Mouse (Mus musculus) urinary bladder, adult 18-20 months (tissue): ENCODE measurements around the gene Gm16253.

Experiments used
- DNase-seq, 2 experiments: peaks; one replicate each; pipeline ENCODE4 v3.0.0; 2022; ENCODE audit warnings: low spot score in 2 of 2, mixed read lengths in 2 of 2

Gene Gm16253

GRCm38 (mm10) chr3:96576690-96577541, at the start of gene Gm16253:
Gene Gm16253, plus strand, starts transcription at chr3:96576984.
- peak in 1 of 2 experiments; percentile 91 for DNase-seq

GRCm38 (mm10) chr3:96528506-96528905, 48.3 kb upstream of the Gm16253 start:
- DNase-seq = no peak

DNA sequence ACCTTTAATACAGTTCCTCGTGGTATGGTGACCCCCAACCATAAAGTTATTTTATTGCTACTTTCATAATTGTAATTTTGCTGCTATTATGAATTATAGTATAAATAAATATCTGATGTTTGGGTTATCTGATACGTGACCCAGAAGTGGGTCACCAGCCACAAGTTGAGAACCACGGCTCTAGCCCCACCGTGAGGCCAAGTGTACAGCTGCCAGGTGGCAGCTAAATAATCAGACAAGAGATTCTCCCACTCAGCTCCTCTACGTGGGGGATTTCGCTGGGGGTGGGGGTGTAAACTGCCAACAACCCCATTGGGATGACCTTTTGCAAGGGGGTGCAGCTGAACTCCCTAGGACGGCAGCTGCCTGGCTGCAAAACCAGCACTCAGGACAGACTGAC, 44.7 kb upstream of the Gm16253 start:
- no peak for DNase-seq

DNA sequence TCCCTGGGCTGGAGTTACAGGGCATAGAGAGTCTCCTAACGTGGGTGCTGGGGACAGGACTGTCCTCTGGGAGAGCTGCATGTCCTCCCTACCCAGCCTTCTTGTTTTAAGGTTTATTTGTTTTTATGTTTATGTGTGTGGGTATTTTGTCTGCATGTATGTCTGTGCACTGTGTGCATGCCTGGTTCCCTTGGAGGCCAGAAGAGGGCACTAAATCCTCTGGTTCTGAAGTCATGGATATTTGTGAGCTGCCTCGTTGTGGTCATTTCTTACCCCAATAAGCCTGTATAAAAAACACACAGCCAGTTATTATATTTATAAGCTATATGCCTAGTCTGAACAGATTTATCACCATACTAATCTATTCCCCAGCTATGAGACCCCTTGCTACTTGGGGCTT, 42.5 kb upstream of the Gm16253 start:
- DNase-seq = no peak

DNA sequence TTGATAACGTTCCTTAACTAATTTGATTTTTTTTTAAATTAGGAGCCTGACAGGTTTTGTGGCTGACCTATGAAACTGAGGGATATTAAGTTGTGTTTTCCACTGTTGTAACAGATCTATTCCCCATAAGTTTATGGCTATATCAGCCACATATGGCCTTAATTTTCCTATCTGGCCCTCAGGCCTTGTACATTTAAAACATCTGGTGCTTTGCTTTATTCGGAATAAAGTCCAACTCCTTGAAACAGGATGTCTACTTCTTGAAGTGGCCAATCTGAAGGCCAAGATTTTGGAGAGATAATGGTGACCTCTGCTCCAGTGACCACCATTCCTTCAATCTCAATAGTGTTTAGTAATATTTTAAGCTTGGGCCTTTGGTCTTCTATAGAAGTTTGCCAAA, 37.5 kb upstream of the Gm16253 start:
- no peak for DNase-seq

GRCm38 (mm10) chr3:96540740-96541139, 36.0 kb upstream of the Gm16253 start:
- no peak for DNase-seq

GRCm38 (mm10) chr3:96541328-96542078, 35.3 kb upstream of the Gm16253 start:
- no peak for DNase-seq

DNA sequence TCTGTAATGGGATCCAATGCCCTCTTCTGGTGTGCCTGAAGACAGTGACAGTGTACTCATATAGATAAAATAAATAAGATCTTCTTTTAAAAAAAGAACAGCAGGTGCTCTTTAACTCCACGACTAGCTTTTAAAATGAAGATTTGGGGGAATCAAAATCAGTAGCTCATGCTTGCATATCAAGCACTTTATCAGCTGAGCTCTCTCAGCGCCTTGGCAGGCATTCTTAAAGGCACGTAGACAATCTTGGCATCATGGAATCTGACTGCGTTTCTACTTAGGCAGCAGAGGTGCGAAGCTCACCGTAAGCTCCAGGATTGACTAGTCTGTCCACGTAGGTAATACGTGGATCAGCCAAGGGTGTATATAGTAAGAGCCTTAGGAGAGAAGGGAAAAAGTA, 34.2 kb upstream of the Gm16253 start:
- DNase-seq = no peak

GRCm38 (mm10) chr3:96543345-96543744, 33.4 kb upstream of the Gm16253 start:
- DNase-seq = no peak

- DNase-seq = no peak
Measured at GRCm38 (mm10) chr3:96545565-96545964, 31.2 kb upstream of the Gm16253 start.

GRCm38 (mm10) chr3:96546880-96547279, 29.9 kb upstream of the Gm16253 start:
- no peak for DNase-seq

GRCm38 (mm10) chr3:96547389-96547960, 29.3 kb upstream of the Gm16253 start:
- DNase-seq = peak in 1 of 2 experiments; percentile 62

GRCm38 (mm10) chr3:96548824-96549223, 28.0 kb upstream of the Gm16253 start:
- no peak for DNase-seq

DNA sequence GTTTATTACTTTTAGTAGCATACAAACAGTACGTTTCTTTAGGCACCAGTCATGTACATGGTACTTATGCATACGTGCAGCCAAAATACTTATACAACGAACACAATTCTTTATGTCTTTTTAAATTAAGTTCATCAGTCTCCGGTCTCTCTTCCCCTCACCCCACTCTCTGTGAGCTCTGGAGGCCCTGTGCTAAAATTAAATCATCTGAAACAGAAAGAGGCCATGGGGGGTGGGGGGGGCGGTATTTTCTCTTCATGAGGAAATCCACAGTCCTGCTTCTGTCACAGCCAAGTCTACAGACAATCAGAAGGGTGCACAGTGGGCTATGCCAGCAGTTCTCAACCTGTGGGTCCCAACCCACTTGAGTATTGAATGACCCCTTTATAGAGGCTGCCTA, 27.4 kb upstream of the Gm16253 start:
- no peak for DNase-seq

GRCm38 (mm10) chr3:96551203-96551602, 25.6 kb upstream of the Gm16253 start:
- DNase-seq = no peak

DNA sequence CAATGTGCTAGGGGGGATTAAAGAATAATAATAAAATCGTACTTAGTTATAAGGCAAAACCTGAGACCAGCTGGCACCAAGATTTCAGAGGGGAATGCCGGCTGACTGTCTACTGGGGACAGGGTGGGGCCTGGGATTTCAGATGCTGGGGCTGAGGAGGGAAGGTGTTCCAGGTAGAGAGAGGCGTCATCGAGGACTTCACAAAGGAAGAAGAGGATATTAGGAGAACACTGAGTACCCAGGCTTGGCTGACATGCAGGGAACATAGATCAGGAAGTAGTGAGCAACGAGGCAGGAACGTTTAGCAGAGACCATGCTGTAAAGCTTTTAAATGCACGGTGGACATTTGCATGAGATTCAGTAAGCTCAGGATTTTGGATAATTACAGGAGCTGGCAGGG, 24.9 kb upstream of the Gm16253 start:
- no peak for DNase-seq

DNA sequence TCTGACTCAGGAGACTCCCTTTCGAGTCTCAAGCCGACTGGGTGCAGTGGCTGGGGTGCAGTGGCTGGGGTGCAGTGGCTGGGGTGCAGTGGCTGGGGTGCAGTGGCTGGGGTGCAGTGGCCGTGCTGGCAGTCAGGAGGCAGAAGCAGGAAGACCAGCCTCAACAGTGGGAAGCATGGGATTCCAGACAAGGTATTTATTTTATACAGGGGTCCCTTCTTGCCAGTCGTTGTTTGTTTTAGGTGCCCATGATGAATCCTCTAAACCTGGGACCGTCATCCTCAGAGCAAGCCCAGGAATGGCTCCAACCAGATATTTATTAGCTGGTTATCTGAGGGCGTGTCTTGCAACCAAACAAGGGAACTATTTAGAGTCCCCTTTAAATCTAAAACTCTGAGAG, 23.2 kb upstream of the Gm16253 start:
- no peak for DNase-seq

DNA sequence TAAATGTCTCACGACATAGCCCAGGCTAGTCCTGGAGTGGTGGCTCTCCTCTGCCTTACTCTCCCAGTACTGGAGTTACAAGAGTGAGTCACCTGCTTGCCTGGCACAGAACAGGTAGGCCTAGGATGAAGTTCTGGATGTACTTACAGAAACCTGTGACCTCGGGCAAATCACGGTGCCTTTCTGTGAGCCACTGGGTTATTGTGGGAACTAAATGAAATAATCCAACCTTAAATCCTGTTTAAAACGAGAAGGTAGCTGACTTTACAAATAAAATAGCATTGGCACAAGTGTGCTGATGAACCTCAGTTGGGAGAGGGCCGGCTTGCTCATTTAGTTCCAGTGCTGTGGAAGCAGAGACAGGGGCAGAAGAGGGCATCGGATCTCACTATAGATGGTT, 22.5 kb upstream of the Gm16253 start:
- DNase-seq = no peak

- DNase-seq = peak in 1 of 2 experiments; percentile 73
Measured at GRCm38 (mm10) chr3:96555041-96555596, 21.7 kb upstream of the Gm16253 start.

DNA sequence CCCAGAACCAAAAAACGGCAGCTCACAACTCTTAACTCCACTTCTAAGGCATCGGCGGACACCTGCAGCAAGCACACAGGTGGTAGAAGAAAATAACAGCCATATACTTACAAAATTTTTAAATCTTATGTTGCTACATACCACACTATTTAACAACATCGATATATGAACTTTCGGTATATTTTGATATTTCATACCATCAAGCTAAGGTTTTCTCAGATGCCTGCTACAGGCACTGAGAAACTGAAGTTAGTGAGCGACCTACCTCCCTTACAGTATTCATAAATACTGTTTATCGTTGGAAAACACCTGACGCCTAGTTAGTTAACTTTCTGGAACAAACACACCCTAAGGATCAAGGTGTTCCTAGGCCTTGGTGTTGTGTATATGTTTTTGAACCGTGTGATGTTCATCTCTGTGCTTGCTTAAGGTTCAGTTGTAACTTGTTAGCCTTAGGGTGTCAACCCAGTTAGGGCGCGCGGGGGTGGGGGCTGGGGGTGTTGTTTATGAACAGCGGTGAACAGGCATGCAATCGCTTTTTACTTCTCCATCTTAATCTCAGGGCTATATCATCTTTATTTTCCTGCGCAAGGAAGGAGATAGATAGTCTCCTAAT, 20.7 kb upstream of the Gm16253 start:
- no peak for DNase-seq

DNA sequence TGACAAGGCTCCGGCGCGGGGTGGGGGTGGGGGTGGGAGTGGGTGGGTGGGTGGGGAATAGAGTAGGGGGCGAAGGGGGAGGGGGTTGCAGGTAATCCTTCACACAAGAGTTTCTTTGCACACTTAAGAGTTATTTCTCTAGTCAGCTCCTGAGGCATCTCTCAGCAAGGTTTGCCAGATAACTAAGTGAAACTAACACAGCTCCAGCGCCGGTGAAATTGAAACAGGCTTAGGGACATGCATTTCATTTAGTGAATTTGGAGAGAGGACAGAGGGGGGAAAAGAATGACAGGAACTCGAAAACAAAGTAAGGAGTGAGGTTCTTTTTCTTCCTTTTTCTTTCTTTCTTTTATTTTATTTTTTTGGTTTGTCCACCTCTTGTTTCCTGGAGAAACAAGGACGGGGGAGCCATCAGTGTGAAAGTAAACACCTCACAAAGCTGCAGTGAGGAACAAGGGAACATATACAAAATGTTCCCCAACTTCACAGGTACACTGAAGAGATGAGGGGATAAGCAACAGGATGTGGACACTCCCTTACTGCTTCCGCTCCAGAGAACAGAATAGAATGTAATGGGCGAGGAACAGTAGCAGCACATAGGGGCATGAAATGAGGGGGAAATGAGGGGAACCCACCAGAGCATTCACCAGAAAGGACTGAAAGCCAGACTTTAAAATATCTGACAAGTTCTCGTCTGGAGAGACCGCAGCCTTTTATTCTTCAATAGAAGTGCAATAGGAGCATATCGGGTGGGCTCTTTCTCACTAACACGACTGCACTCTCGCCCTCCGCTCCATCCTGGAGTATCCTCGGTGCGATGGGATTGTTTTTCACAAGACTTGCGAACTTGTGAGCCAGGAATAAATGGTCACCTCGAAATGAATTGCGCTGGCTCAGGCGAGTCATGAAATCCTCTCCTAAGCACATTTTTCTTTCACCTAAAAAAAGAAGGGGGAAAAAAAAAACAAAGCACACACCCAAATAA, 19.8 kb upstream of the Gm16253 start:
- DNase-seq = no peak
